Mouse (Mus musculus): ENCODE measurements around the gene Sox5. TPM values are rescaled to one million over a fixed set of nuclear protein-coding genes. Genes with fewer than 3 reads are reported as not detected.

The Sox5 gene
- total and polyA plus RNA-seq, 3 experiments = 0.08 to 0.47 (median 0.46) TPM

DNA sequence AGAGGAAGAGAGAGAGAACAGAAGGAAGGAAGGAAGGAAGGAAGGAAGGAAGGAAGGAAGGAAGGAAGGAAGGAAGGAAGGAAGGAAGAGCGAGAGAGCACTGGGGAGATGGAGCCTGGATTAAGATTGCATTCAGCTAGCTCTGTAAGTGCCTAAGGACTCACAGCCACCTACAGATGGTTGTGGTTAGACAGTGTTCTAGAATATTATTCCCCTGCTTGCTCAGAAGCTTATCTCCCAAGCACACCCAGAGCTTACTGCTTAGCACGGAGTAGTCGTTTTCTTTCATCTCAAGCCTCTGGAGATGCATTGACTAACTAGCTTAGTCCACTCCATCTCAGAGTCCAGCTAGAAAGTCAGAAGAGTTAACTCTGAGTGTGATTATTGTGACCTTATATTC lies 770.8 kb downstream of the Sox5 start:
- Histone ChIP-seq H3K36me3 (replicated peaks in 1 of 2; ENCODE audit: control insufficient read depth in 1 of 2, insufficient read depth in 1 of 2, low read length in 1 of 2) (no peaks in the 10 kb centered on the region), H3K9ac (ENCODE audit: insufficient read depth, low read depth) (no peak overlapping the region), H3K27ac (ENCODE audit: insufficient read depth, low read depth) (no peak overlapping the region), H3K27me3 (replicated peaks) (no peaks in the 10 kb centered on the region), H3K79me2 (replicated peaks; ENCODE audit: control insufficient read depth, extremely low read depth, insufficient read depth, poor library complexity, severe bottlenecking) (no peaks in the 10 kb centered on the region), H3K4me1 (ENCODE audit: control insufficient read depth in 1 of 2, insufficient read depth in 2 of 2) (no peaks in the 10 kb centered on the region), H3K4me3 (replicated peaks in 1 of 3; ENCODE audit: low read depth in 2 of 3, low read length in 2 of 3, poor library complexity in 1 of 3) (no peak overlapping the region), H3K4me2 (ENCODE audit: insufficient read depth, low read depth, poor library complexity, severe bottlenecking) (no peak overlapping the region), H3K9me3 (replicated peaks; ENCODE audit: low read length) (no peaks in the 10 kb centered on the region)
- TF ChIP-seq HCFC1 (IDR thresholded peaks at IDR 0.05; ENCODE audit: low read depth, low read length) (no peak), UBTF (IDR thresholded peaks at IDR 0.05; ENCODE audit: low read depth, low read length) (no peak), MAZ (IDR thresholded peaks at IDR 0.05; ENCODE audit: low read depth, low read length) (no peak), BHLHE40 (IDR thresholded peaks at IDR 0.05; ENCODE audit: low read depth, low read length) (no peak), TBP (conservative IDR thresholded peaks at IDR 0.05; ENCODE audit: low read depth, low read length) (no peak), EP300 (IDR thresholded peaks at IDR 0.05; ENCODE audit: low read length) (no peak), ZC3H11A (IDR thresholded peaks at IDR 0.05; ENCODE audit: low read depth, low read length) (no peak), POLR2A (IDR thresholded peaks at IDR 0.05; ENCODE audit: low read depth, low read length) (no peak), SIN3A (IDR thresholded peaks at IDR 0.05; ENCODE audit: low read length) (no peak), MXI1 (IDR thresholded peaks at IDR 0.05; ENCODE audit: low read depth, low read length) (no peak), JUN (IDR thresholded peaks at IDR 0.05; ENCODE audit: insufficient read depth, low read depth, low read length) (no peak), MEF2A (IDR thresholded peaks at IDR 0.05; ENCODE audit: borderline replicate concordance, low read depth, low read length) (no peak), MYC (IDR thresholded peaks at IDR 0.05; ENCODE audit: low read depth, low read length) (no peak), USF1 (IDR thresholded peaks at IDR 0.05; ENCODE audit: low read depth, low read length) (no peak), NRF1 (IDR thresholded peaks at IDR 0.05; ENCODE audit: low read depth, low read length) (no peak)
- DNase-seq (ENCODE audit: extremely low read depth) = no peak
- dilution Hi-C loops (cut with MboI; ENCODE audit: extremely low pct_ligation_motif_present, extremely low pct_unique_long_range_greater_than_20kb, low sequenced_read_pairs) (no loop called here), in situ Hi-C loops (cut with MboI; ENCODE audit: low pct_ligation_motif_present, low pct_unique_long_range_greater_than_20kb, low sequenced_read_pairs) (no loop called here)

GRCm38 (mm10) chr6:144010285-144010684 lies 771.5 kb downstream of the Sox5 start:
- dilution Hi-C loops (cut with MboI; ENCODE audit: extremely low pct_ligation_motif_present, extremely low pct_unique_long_range_greater_than_20kb, low sequenced_read_pairs) (no loop called here), in situ Hi-C loops (cut with MboI; ENCODE audit: low pct_ligation_motif_present, low pct_unique_long_range_greater_than_20kb, low sequenced_read_pairs) (no loop called here)
- Histone ChIP-seq H3K27ac (ENCODE audit: insufficient read depth, low read depth) (no peak overlapping the region), H3K9me3 (replicated peaks; ENCODE audit: low read length) (no peaks in the 10 kb centered on the region), H3K36me3 (replicated peaks in 1 of 2; ENCODE audit: control insufficient read depth in 1 of 2, insufficient read depth in 1 of 2, low read length in 1 of 2) (no peaks in the 10 kb centered on the region), H3K9ac (ENCODE audit: insufficient read depth, low read depth) (no peak overlapping the region), H3K4me3 (replicated peaks in 1 of 3; ENCODE audit: low read depth in 2 of 3, low read length in 2 of 3, poor library complexity in 1 of 3) (no peak overlapping the region), H3K4me1 (ENCODE audit: control insufficient read depth in 1 of 2, insufficient read depth in 2 of 2) (no peaks in the 10 kb centered on the region), H3K4me2 (ENCODE audit: insufficient read depth, low read depth, poor library complexity, severe bottlenecking) (no peak overlapping the region), H3K27me3 (replicated peaks) (no peaks in the 10 kb centered on the region), H3K79me2 (replicated peaks; ENCODE audit: control insufficient read depth, extremely low read depth, insufficient read depth, poor library complexity, severe bottlenecking) (no peaks in the 10 kb centered on the region)
- TF ChIP-seq MAFK (IDR thresholded peaks at IDR 0.05; ENCODE audit: insufficient replicate concordance, low read length) (0 out of 2 replicates have a peak, but pooled peaks have one; percentile 13), SMC3 (IDR thresholded peaks at IDR 0.05; ENCODE audit: low read depth, low read length) (no peak)
- no peak for DNase-seq (ENCODE audit: extremely low read depth)

Measured in CH12.LX (cell line).